Mouse (Mus musculus): Measurements from ENCODE around the gene Fnip2. TPM values are rescaled to one million over a fixed set of nuclear protein-coding genes. Genes with fewer than 3 reads are reported as not detected.

Gene Fnip2
- total and polyA plus RNA-seq, 3 experiments, result 4.2 to 28.1 (median 12.2) TPM

GRCm38 (mm10) chr3:79568629-79569350 lies 1.2 kb upstream of the Fnip2 start:
- Histone ChIP-seq H3K4me3 (no peak overlapping the region), H3K36me3 (ENCODE audit: control insufficient read depth, insufficient read depth, low read length) (no peaks in the 10 kb centered on the region), H3K79me2 (replicated peaks; ENCODE audit: control insufficient read depth, insufficient read depth, low read length) (peaks cover 2% of the 10 kb centered on the region; the same call in 1 of the 2 replicates)

GRCm38 (mm10) chr3:79566716-79567691 lies 592 bp downstream of the Fnip2 start:
- 2% methylated on average over 60 of the region's 60 CpGs for WGBS
- TF ChIP-seq EP300 (IDR thresholded peaks at IDR 0.05; ENCODE audit: insufficient read depth, low read depth, low read length) (no peak), CTCF (IDR thresholded peaks at IDR 0.05) (no peak), POLR2A (IDR thresholded peaks at IDR 0.05; ENCODE audit: insufficient read depth, low read depth, low read length) (no peak)
- no peaks in the 10 kb centered on the region for H3K36me3 ChIP-seq (ENCODE audit: control insufficient read depth, insufficient read depth, low read length)

More at GRCm38 (mm10) chr3:79568629-79569350, 1.2 kb upstream of the Fnip2 start:
- intact Hi-C loops (cut with DNase I), result loop anchor here (2.0 to 5.0 kb wide), 4 partner anchors 22 to 366 kb away; partner anchors contain the start of gene Ppid
- DNase-seq, result no peak
- Histone ChIP-seq H3K4me1 (ENCODE audit: control insufficient read depth, insufficient read depth, low read length) (peaks cover 3% of the 10 kb centered on the region), H3K27ac (peak overlapping the region; percentile 90), H3K9ac (ENCODE audit: low read depth, low read length) (no peak overlapping the region), H3K27me3 (ENCODE audit: control insufficient read depth, insufficient read depth, low read length) (no peaks in the 10 kb centered on the region)
- WGBS, result 89% methylated on average over 16 of the region's 16 CpGs
- no peak for TF ChIP-seq CTCF (IDR thresholded peaks at IDR 0.05)
- TF ChIP-seq EP300 (IDR thresholded peaks at IDR 0.05; ENCODE audit: insufficient read depth, low read depth, low read length), result no peak
- TF ChIP-seq POLR2A (IDR thresholded peaks at IDR 0.05; ENCODE audit: insufficient read depth, low read depth, low read length), result no peak

GRCm38 (mm10) chr3:79564875-79565606 lies 2.6 kb downstream of the Fnip2 start:
- H3K4me1 ChIP-seq (ENCODE audit: control insufficient read depth, insufficient read depth, low read length), result peaks cover 5% of the 10 kb centered on the region
- no peak overlapping the region for H3K4me3 ChIP-seq
- intact Hi-C loops (cut with DNase I), result loop anchor here (5.0 kb wide), 3 partner anchors 33 to 363 kb away; no protein-coding TSS in a partner anchor
- H3K9ac ChIP-seq (ENCODE audit: low read depth, low read length), result no peak overlapping the region
- no peak for DNase-seq
- H3K79me2 ChIP-seq (replicated peaks; ENCODE audit: control insufficient read depth, insufficient read depth, low read length), result peaks cover 2% of the 10 kb centered on the region
- no peak for TF ChIP-seq POLR2A (IDR thresholded peaks at IDR 0.05; ENCODE audit: insufficient read depth, low read depth, low read length)
- no peak for TF ChIP-seq CTCF (IDR thresholded peaks at IDR 0.05)
- TF ChIP-seq EP300 (IDR thresholded peaks at IDR 0.05; ENCODE audit: insufficient read depth, low read depth, low read length), result no peak
- no peak overlapping the region for H3K27ac ChIP-seq
- WGBS, result 70% methylated on average over 10 of the region's 10 CpGs
- no peaks in the 10 kb centered on the region for H3K36me3 ChIP-seq (ENCODE audit: control insufficient read depth, insufficient read depth, low read length)
- H3K27me3 ChIP-seq (ENCODE audit: control insufficient read depth, insufficient read depth, low read length), result no peaks in the 10 kb centered on the region

More at GRCm38 (mm10) chr3:79566716-79567691, 592 bp downstream of the Fnip2 start:
- peak overlapping the region; percentile 85 for H3K27ac ChIP-seq
- no peaks in the 10 kb centered on the region for H3K27me3 ChIP-seq (ENCODE audit: control insufficient read depth, insufficient read depth, low read length)
- intact Hi-C loops (cut with DNase I), result loop anchor here (2.0 to 5.0 kb wide), 4 partner anchors 35 to 365 kb away; no protein-coding TSS in a partner anchor
- peak overlapping the region; percentile 80 for H3K9ac ChIP-seq (ENCODE audit: low read depth, low read length)
- H3K4me1 ChIP-seq (ENCODE audit: control insufficient read depth, insufficient read depth, low read length), result peaks cover 4% of the 10 kb centered on the region
- DNase-seq, result no peak
- H3K4me3 ChIP-seq, result peak overlapping the region; percentile 92
- H3K79me2 ChIP-seq (replicated peaks; ENCODE audit: control insufficient read depth, insufficient read depth, low read length), result peaks cover 2% of the 10 kb centered on the region; the same call in 1 of the 2 replicates

- peaks cover 13% of the 10 kb centered on the region for H3K4me1 ChIP-seq (ENCODE audit: control insufficient read depth, insufficient read depth, low read length)
- no peak overlapping the region for H3K27ac ChIP-seq
- H3K27me3 ChIP-seq (ENCODE audit: control insufficient read depth, insufficient read depth, low read length), result no peaks in the 10 kb centered on the region
- peaks cover 2% of the 10 kb centered on the region for H3K79me2 ChIP-seq (replicated peaks; ENCODE audit: control insufficient read depth, insufficient read depth, low read length)
- H3K9ac ChIP-seq (ENCODE audit: low read depth, low read length), result no peak overlapping the region
- no peak for DNase-seq
- peaks cover 2% of the 10 kb centered on the region; the same call in 1 of the 2 replicates for H3K36me3 ChIP-seq (ENCODE audit: control insufficient read depth, insufficient read depth, low read length)
- WGBS, result 89% methylated on average over 2 of the region's 2 CpGs
- H3K4me3 ChIP-seq, result no peak overlapping the region
- no peak for TF ChIP-seq POLR2A (IDR thresholded peaks at IDR 0.05; ENCODE audit: insufficient read depth, low read depth, low read length)
- TF ChIP-seq CTCF (IDR thresholded peaks at IDR 0.05), result no peak
- no peak for TF ChIP-seq EP300 (IDR thresholded peaks at IDR 0.05; ENCODE audit: insufficient read depth, low read depth, low read length)
- intact Hi-C loops (cut with DNase I), result no loop called here
These were observed 4.1 kb downstream of the Fnip2 start for GRCm38 (mm10) chr3:79563511-79563910.
